Mouse (Mus musculus): ENCODE results near the gene Stard3.

Gene Stard3

GRCm38 (mm10) chr11:98329081-98329959 is 28.8 kb upstream of the Stard3 start, which contains the start of gene Neurod2:
TSS of gene Neurod2 (minus strand) at chr11:98329648.
- DNase-seq (ENCODE audit: low spot score): no peak

GRCm38 (mm10) chr11:98329960-98330744 is 28.0 kb upstream of the Stard3 start:
- DNase-seq (ENCODE audit: low spot score): no peak

GRCm38 (mm10) chr11:98330745-98331204 is 27.4 kb upstream of the Stard3 start:
- no peak for DNase-seq (ENCODE audit: low spot score)

- no peak for DNase-seq (ENCODE audit: low spot score)
These were observed 26.8 kb upstream of the Stard3 start for GRCm38 (mm10) chr11:98331401-98331800.

GRCm38 (mm10) chr11:98332186-98332585 is 26.0 kb upstream of the Stard3 start:
- DNase-seq (ENCODE audit: low spot score): no peak

GRCm38 (mm10) chr11:98332841-98333240 is 25.3 kb upstream of the Stard3 start:
- DNase-seq (ENCODE audit: low spot score): no peak

GRCm38 (mm10) chr11:98333263-98333696 is 24.9 kb upstream of the Stard3 start:
- DNase-seq (ENCODE audit: low spot score): no peak

- no peak for DNase-seq (ENCODE audit: low spot score)
These were observed 24.0 kb upstream of the Stard3 start for GRCm38 (mm10) chr11:98333981-98334741.

- no peak for DNase-seq (ENCODE audit: low spot score)
These were observed 22.9 kb upstream of the Stard3 start for GRCm38 (mm10) chr11:98335250-98335649.

GRCm38 (mm10) chr11:98336245-98337107 is 21.7 kb upstream of the Stard3 start:
- no peak for DNase-seq (ENCODE audit: low spot score)

GRCm38 (mm10) chr11:98338507-98338961 is 19.6 kb upstream of the Stard3 start:
- DNase-seq (ENCODE audit: low spot score): peak; percentile 49

- DNase-seq (ENCODE audit: low spot score): peak; percentile 30
These were observed 19.1 kb upstream of the Stard3 start for GRCm38 (mm10) chr11:98339071-98339501.

GRCm38 (mm10) chr11:98339679-98340287 is 18.4 kb upstream of the Stard3 start:
- DNase-seq (ENCODE audit: low spot score): no peak

- no peak for DNase-seq (ENCODE audit: low spot score)
These were observed 17.6 kb upstream of the Stard3 start for GRCm38 (mm10) chr11:98340597-98340996.

- DNase-seq (ENCODE audit: low spot score): no peak
These were observed 17.0 kb upstream of the Stard3 start for GRCm38 (mm10) chr11:98341174-98341573.

GRCm38 (mm10) chr11:98342000-98342945 is 15.9 kb upstream of the Stard3 start:
- peak; percentile 90 for DNase-seq (ENCODE audit: low spot score)

- peak; percentile 73 for DNase-seq (ENCODE audit: low spot score)
These were observed 12.9 kb upstream of the Stard3 start for GRCm38 (mm10) chr11:98345253-98345652.

GRCm38 (mm10) chr11:98346168-98346567 is 12.0 kb upstream of the Stard3 start:
- DNase-seq (ENCODE audit: low spot score): no peak

GRCm38 (mm10) chr11:98347385-98348082 is 10.6 kb upstream of the Stard3 start:
- DNase-seq (ENCODE audit: low spot score): no peak
